Mouse (Mus musculus): ENCODE data around the gene Hes6.

Hes6 gene

DNA sequence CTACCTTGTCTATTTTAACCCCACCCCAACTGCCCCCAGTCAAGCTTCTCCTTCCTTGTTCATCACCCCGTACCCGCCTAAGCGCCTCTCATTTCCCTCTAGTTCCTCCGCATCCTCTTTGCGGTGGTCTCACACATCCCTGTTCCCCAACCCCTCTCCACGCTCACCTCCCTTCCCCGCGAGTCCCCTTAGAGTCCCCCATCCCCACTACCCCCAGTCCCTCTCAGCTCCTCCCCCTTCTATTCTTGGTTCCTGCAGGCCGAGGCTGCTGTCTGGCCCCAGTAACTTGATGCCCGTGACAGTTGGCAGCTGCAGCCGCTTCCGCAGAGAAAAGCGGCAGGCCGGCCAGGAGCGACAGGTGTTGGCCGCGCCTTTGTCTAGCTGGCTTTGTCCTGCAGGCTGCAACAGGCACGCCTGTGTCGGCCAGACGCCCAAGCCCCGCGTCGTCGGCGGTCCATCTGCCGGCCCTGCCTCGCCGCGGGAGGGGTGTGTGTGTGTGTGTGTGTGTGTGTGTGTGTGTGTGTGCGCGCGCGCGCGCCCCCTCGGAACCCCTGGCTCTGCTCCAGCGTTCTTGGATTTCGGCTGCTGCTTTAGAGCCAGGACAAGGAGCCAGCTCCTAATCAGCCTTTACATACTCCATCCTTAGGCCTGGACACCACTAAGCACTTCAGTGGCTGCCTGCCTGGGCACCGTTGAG, at the start of gene Hes6:
TSS of gene Hes6 (minus strand) at position 141 of the 697 bp plus-strand sequence.
- peak; percentile 66 for DNase-seq (ENCODE audit: low read depth, low spot score)

DNA sequence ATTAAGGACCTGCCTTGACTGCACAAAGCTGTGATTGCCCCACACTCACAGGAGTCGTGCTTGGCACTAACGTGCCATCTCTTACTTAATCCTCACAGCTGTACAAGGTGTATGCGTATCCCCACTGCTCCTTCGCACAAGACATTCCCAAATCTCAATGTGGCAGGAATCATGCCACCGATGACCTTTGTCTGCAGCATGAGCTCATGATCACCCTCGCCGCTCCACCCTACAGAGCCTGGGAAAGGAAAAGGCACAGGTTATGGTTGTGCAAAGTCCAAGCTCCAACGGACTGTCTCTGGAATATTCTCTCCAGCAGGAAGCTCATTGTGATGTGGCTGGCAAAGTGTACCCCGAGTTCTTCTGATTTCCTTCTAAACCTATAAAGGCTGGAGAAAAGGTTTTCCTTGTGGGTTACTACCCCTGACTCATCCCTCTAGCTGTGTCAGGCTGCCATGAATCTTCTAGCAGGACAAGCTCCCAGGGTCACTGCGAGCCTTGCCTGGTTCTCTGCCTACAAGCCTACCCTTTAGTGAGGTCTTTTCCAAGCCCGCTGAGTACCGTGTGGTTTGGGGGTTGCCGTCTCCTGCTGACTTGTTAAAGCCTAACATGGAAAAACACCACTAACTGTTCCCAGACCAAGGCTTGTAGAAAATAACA, 49.6 kb upstream of the Hes6 start:
- DNase-seq (ENCODE audit: low read depth, low spot score), result no peak

DNA sequence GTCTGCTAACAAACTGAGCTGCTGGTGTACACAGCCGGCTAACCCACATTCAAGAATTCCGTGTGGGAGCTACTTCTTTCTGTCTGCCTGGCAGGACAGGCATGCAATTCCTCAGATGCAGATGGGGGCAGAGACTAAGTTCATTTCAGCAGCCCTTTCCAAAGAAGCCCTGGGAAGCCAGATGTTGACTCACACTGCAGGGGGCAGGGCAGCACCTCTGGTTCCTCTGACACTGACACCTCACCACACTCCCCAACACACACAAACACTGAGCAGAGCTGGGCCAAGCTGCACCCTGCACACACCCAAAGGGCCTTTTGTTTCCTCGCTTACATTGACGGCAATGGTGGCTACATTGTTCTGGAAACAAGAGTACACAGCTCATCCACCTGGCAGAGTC, 46.7 kb upstream of the Hes6 start:
- peak; percentile 25 for DNase-seq (ENCODE audit: low read depth, low spot score)

DNA sequence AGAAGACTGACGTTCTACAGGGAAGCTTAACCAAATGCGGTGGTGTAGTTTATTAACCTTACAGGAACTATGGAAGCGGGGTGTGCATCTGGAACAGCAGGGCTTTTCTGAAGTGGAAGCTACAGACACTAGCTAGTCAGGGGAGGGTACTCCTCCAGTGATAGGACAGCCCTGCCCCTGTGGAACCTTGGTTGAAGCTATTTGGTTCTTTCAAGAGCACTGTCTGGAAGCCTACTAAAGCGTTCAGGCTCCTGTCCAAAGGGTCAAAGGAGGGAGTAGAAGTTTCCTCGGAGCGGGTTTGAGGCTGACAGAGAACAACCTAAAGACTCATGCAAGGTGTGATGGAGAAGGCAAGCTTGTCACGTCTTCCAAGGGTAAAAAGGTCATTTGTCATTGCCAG, 46.2 kb upstream of the Hes6 start:
- DNase-seq (ENCODE audit: low read depth, low spot score), result no peak

DNA sequence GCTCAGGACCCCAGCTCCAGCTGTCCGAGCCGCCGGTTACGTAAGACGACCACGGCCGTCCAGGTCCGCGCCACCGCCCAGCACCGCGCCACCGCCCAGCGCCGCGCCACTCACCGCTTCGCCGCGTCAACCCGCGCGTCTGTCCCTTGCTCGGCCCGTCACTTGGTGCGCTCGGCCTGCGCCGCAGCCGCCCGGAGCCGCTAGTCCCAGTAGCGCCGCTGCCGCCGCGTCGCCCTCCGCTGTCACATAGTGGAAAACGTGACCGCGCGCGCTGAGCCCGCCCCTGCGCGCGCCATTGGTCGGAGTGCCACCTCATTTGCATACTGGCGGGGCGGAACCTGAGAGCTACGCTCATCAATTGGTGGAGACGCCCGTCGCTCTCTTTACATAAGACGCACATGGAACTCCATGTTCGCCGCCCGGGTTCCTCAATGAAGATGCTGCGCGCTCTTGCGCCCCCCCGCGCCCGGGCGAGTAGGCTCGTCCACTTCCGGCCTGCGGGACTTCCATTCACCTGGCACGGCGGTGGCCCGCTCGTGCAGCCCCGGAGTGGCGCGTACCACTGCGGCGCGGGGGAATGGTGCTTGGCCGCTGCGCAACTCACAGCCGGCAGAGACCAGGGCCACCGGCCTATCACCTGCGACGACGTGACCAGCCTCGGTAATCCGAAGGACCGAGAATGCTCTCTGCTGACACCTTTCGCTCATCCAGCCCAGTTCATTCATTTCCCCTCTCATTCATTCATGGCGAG, 45.4 kb upstream of the Hes6 start, which contains the start of gene Per2:
TSS of gene Per2 (minus strand) at position 266 of the 751 bp plus-strand sequence.
- peak; percentile 99 for DNase-seq (ENCODE audit: low read depth, low spot score)

DNA sequence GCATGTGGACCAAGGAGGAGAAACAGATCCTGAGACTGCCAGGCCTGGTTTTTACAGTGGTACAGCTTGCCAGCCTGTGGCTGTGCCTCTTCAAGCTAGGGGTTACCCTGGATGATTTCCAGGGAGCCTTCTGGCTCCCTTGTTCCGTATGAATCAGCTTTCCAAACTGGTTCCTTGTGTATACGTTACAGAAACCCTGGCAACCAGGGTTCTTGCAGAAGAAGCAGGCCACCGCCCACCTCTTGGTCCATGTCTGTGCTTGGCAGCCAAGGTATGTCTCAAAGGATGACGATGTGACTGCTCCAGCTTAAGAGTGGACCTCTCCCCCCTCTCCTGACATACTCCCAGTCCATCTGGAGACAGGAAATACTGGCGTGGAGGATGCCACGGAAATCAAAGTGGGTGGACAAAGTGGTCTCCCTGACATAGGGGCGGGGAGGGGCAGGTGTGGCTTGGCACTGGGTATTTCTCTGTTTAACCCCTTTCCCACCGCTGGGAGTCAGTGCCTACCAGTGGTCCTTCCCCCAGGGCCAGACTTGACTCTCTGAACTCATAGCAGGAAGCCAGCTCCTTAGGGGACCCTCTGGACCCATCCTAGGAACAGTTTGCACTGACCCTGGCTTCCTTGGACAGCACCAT, 44.5 kb upstream of the Hes6 start:
- DNase-seq (ENCODE audit: low read depth, low spot score), result no peak

DNA sequence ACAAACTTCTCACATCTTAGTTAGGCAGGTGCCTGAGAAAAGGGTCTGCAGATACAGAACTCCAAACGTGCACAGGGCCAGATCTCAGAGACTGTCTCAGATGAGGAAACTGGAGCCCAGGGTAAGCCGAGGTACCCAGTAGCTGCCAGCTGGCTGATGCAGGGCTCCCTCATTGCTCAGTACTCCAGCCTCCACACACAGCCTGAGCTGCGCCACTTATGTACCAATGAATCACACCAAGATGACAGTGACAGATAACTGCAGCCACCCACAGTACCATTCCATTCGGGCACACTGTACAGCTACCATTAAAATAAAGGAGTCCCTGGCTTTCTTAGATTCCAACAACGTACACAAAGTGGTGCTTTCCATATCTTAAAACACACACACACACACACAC, 43.9 kb upstream of the Hes6 start:
- DNase-seq (ENCODE audit: low read depth, low spot score), result no peak

DNA sequence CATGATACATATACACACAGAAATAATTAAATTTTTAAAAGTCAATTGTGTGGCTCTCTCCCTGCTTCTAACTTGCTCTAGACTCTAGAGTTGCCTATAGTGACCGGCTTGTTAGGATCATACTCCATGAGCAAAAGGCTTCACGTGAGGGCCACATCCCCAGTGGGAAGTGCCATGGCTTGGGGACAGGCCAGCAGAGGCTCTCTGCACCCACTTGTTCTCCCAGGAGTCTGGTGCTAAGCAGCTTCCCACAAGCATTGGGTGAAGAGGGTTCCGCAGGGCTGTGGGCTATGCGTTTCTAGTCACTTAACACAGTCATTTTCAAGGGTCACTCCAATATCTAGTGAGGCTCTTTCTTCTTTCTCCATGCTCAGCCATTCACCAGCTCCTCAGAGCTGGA, 43.3 kb upstream of the Hes6 start:
- no peak for DNase-seq (ENCODE audit: low read depth, low spot score)

DNA sequence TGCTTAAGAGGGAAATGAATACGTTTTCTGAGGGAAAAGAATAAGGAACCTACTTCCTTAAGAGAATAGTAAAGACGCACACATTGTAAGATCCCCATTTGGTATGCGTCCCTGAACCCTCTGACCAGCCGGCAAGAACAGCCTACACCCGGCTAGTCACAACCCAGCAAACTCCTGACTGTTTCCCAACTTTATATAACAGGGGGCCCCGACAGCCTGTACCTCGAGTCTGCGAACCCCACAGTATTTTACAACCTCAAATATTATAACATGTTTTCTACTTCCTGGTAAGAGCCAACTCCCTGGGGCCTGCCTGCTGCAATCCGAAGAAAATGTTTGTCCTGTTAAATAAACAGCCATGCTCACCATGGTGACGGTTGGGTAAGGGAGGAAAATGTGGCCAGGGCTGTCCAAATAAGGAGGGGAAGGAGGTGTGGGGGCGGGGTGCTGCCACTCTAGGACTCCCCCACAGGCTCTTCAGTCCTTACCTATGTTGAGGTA, 42.5 kb upstream of the Hes6 start:
- DNase-seq (ENCODE audit: low read depth, low spot score), result no peak

DNA sequence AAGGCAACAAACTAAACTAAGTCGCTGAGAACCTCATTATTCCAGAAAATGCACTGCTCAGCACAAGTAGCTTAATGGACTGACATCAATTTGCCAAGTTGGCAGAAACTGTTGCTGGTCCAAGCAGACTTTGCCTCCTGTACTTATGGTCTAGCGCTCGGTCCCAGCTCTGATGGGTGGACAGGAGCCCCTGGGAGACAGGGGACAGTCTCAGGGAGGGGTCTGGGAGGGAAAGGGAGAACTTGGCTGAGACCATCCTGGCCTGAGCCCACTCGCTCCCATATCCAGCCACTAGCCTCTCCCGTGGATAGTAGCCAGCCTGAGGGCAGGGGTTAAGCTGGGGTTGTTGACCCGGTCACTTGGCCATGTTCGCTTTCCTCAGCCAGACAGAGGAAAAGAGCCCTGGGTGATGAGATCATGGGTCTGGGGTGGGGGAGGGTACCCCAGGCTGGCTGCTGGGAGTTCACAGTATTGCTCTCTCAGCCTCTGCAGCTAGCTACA, 41.9 kb upstream of the Hes6 start:
- DNase-seq (ENCODE audit: low read depth, low spot score), result no peak

DNA sequence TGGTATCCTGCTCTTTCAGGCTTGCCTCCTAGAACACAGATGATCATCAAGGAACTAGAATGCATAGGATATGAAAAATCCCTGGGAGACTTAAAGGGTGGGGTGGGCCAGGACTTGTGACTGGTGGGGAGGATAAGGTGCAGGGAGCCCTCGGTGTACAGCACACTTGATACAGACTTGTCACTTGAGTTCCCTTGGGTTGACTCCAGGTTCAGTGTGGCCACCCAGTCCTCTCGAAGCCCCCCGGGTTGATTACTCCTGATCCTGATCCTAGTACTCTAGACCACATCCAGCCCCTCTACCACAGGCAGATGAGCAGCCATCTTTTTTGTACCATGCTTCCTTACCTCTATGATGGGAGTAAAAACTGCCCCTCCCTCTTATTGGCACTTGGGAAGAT, 41.1 kb upstream of the Hes6 start:
- no peak for DNase-seq (ENCODE audit: low read depth, low spot score)

DNA sequence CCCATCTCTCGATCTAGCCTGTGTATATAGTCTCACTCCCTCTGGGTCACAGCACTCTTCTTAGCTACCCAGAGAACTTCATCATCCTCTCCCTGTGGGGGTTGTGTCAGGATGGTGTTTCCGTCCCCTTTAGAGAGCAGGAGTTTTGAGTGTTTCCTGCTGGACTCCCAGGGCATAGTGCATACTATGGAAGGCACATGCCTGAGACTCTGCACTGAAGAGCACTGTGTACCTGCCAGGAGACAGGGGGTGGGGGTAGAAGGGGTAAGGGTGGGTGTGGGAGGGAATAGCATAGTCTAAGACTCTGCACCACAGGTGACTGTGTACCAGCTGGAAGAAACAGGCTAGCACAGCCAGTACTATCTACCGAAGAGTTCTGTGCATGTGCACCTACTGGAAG, 40.5 kb upstream of the Hes6 start:
- DNase-seq (ENCODE audit: low read depth, low spot score), result no peak

DNA sequence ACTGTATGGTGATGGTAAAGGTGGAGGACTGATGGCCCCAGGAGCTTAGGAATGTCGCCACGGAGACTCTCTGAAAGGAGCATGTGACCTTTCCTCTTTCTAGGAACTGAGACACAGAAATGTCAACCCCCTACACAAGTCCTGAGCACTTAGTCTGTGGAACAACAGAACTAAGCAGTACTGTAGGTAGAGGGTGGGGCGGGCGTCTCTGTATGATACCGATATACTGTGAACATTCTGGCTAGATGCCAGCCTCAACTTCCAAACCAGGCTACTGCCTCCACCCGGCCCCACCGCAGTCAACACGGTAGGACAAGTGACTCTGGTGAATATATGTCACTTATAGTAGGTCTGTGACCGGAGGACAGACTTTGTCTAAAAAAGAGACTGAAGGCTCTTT, 40.1 kb upstream of the Hes6 start:
- DNase-seq (ENCODE audit: low read depth, low spot score), result no peak

DNA sequence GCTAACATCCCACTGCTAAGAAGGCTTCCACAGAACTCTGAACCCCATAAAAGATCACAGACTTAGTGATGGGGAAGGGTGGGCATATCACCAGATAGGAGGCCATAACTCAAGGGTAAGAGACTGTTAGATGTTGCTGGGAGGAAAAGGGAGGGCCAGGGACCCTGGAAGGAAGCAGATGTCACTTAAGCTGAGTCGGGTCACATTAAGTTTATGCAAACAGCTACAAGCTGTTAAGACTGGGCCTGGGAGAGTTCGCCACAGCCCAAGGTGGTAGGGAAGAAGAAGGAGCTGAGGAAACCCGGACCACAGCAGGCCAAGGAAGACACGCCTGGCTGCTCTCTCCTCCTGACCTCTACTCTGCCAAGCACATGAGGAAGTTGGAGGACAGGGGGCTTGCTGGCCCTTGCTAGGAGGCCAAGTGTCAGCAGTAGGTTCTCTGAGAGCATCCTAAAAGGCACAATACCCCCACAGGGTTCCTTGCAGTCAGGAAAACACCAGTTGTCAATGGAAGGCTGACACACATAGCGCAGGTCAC, 37.8 kb upstream of the Hes6 start:
- no peak for DNase-seq (ENCODE audit: low read depth, low spot score)

DNA sequence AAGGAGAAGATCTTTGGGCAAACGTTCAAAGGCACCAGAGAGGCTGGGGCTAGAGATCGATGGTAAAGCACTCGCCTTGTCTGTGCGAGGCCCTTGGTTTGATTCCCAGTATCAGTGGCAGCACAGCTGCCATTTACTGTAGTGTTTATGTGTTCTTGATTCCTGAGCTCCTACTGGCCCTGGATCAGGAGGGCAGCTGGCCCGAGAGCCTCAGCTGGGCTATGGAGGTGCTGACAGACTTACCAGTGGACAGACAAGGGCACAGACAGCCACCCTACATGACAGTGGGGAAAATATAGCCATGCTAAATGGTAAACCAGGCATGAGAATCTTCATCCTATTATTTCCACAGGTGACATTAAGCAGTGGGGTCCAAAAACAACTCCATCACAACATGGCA, 37.0 kb upstream of the Hes6 start:
- DNase-seq (ENCODE audit: low read depth, low spot score), result no peak

DNA sequence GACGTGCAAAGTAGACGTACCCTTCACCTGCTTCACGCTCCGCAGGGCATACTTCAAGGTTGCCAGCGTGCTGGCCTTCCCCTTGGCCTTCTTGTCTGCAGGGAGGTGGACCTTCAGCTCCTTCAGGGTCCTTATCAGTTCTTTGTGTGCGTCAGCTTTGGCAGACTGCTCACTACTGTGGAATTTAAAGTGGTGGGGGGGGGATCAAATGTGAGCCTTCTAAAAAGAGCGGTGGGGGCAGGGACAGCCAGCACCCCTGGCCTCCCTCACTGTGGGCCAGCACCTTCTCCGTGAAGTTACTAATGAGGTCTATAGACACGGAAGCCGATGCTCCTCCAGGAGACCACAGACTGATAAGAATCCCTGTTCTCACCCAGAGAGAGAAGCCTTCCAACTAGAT, 34.9 kb upstream of the Hes6 start:
- DNase-seq (ENCODE audit: low read depth, low spot score), result no peak

DNA sequence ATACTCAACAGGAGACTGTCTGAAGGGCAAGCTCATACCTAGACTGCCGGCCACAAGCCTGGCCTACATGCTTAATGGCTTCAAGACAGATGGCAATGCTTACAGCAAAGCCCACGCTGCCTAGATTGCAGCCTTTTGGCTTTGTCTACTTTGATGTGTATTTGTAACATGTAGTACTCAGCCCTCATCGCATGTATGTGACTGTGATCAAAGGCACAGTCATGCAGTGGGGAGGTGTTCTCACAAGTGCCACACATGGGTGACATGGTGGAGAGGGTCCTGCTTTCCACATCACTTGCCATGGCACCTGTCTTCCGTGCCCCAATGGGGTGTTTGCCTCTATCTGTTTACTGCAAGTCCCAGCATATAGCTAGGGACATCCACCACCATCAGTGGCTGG, 32.7 kb upstream of the Hes6 start:
- DNase-seq (ENCODE audit: low read depth, low spot score), result no peak

DNA sequence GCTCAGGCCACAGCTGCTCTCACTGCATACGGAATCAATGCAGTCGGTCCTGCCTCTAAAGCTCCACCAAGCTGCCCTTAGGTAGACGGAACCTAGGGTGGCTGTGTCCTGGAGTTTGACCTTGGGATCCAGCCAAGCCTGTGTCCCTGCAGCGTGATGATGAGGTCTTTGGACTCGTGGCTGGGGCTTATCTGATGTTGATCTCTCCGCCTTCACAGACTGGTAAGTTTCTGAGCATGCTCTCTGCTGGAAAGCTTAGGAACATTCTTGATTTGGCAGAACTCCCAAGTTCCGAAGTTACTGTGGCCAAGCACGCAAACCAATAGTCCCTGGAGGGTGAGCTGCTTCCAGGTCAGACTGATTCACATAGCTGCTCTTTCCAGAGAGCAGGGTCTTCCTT, 32.2 kb upstream of the Hes6 start:
- no peak for DNase-seq (ENCODE audit: low read depth, low spot score)

DNA sequence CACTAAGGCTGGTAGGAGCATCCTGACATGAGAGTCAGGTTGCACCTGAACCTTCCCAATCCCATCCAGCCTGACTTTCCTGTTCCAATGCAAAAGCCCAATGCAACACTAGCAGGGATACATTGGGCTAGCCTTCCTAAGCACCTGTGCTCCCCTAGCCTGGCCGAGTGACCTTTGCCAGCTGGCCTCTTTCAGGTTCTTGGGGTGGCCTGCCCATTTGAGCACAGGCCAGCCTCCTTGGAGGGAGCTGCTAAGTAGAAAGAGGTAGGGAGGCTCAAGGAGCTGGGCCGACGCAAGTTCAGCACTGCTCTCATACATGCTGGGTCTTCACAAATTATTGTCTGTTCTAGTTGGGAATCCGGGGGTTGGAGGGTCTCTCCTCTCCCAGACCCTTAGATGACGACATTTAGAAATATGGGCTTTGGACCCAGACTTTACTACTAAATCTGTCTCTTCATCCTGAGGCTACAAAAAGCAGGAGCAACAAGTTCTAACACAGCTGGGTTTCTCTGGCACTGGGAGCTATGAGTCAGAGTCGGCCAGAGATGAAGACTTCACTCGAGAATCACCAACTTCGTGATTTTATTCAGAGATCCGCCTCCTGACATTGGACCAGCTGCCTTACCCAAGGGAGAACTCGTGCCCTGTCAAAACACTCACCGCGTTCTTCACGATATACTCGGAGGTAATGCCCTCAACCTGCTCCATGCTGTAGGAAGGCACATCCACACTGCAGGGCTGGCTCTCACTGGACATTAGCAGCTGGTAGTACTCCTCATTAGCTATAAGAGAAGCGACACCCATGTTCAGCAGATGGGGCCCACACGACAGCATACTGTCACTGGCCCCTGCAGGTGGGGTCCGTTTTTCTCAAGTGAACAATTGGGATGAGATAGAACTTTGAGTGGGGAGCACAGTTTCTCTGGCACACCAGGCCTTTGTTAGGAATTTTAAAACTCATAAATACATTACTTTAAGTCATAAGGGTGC, 31.3 kb upstream of the Hes6 start:
- no peak for DNase-seq (ENCODE audit: low read depth, low spot score)

DNA sequence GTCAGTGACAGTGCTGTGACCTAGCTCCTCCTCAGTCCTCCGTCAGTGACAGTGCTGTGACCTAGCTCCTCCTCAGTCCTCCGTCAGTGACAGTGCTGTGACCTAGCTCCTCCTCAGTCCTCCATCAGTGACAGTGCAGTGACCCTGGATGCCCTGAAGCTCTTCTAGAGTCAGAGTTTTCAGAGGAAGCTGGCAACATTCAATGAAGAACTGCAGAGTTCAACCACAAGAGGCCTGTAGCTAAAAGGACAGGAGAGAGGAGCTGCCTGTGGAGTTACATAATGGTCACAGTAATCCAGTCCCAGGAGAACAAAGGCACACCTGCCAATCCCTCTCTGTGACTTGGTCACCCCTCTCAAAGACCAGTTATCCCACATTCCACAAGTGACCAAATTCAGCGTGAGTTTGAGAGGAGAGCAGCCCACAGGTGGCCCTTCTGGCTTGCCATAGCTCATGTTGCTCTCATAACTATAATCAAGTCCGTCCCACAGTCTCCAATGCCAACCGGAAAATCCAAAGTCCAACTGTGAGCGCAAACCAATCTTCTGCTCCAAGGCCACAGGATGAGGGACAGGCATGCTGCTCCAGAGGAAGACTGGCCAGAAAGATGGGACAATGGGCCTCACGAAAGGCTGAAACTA, 28.6 kb upstream of the Hes6 start:
- DNase-seq (ENCODE audit: low read depth, low spot score), result no peak

Data from ES-CJ7 (cell line).